Comparison of ENCODE assay signal across 12 mouse cellular contexts in genomic region chr8:122937545-122938053, GRCm38 (mm10).
A peak's percentile ranks its signal among the peaks of the same experiment; 100 is the strongest.
DNase-seq lines count a peak whose midpoint lies in the region; ATAC-seq and TF ChIP-seq lines count a peak whose summit lies in the region.
"Had no signal": no experiment of that assay in that cellular context is flagged by ENCODE, and none has a peak within 500 bp of the region (broad histone marks: within the 10 kb centered on the region; RNA-seq: fewer than 3 reads in every experiment).

No protein-coding gene starts in this region.

- H3K4me2 ChIP-seq in heart, postnatal 0 days (ENCODE audit: low read depth, low read length) = no peak overlapping the region
- no peak overlapping the region for H3K4me2 ChIP-seq in midbrain, embryonic 12.5 days (replicated peaks)
- no peak overlapping the region for H3K4me2 ChIP-seq in midbrain, embryonic 15.5 days
- H3K4me2 ChIP-seq: embryonic facial prominence, embryonic 12.5 days had no signal

- H3K4me1 ChIP-seq in heart, postnatal 0 days (ENCODE audit: control insufficient read depth, insufficient read depth) = peaks cover 39% of the 10 kb centered on the region
- peaks cover 27% of the 10 kb centered on the region for H3K4me1 ChIP-seq in midbrain, embryonic 12.5 days
- H3K4me1 ChIP-seq in midbrain, embryonic 15.5 days = peaks cover 34% of the 10 kb centered on the region
- H3K4me1 ChIP-seq in olfactory bulb, adult 2 months (ENCODE audit: control insufficient read depth, insufficient read depth, low read length) = peaks cover 10% of the 10 kb centered on the region

- ATAC-seq in heart, postnatal 0 days (ENCODE audit: insufficient read depth, low read depth) = no peak
- no peak for ATAC-seq in midbrain, embryonic 12.5 days (ENCODE audit: low FRiP score, low read depth)
- ATAC-seq in midbrain, embryonic 15.5 days (replicated peaks) = no peak

- TF ChIP-seq POLR2A in olfactory bulb, adult 2 months (IDR thresholded peaks at IDR 0.05; ENCODE audit: insufficient read depth, low read depth, low read length) = no peak

- no peak for TF ChIP-seq EP300 in heart, postnatal 0 days (IDR thresholded peaks at IDR 0.05; ENCODE audit: low read depth)

- H3K27ac ChIP-seq in heart, postnatal 0 days (ENCODE audit: low read depth) = peak overlapping the region; percentile 40; the same call in 1 of the 2 replicates
- peak overlapping the region; percentile 2; the same call in 1 of the 2 replicates for H3K27ac ChIP-seq in midbrain, embryonic 12.5 days (replicated peaks)
- no peak overlapping the region for H3K27ac ChIP-seq in midbrain, embryonic 15.5 days
- H3K27ac ChIP-seq in olfactory bulb, adult 2 months (ENCODE audit: insufficient read depth, low read depth, low read length) = 0 out of 2 replicates have a peak overlapping the region, but pooled peaks have one; percentile 34

- no peak for TF ChIP-seq CTCF in heart, postnatal 0 days (IDR thresholded peaks at IDR 0.05; ENCODE audit: low read depth)
- no peak for TF ChIP-seq CTCF in olfactory bulb, adult 2 months (IDR thresholded peaks at IDR 0.05; ENCODE audit: insufficient read depth, low read depth, low read length)

- no peak overlapping the region for H3K9ac ChIP-seq in heart, postnatal 0 days (replicated peaks; ENCODE audit: low read depth, low read length)
- H3K9ac ChIP-seq in midbrain, embryonic 12.5 days (replicated peaks) = no peak overlapping the region
- H3K9ac ChIP-seq in midbrain, embryonic 15.5 days = no peak overlapping the region
- H3K9ac ChIP-seq: embryonic facial prominence, embryonic 12.5 days had no signal

- no peak overlapping the region for H3K4me3 ChIP-seq in heart, postnatal 0 days (ENCODE audit: low read depth, low read length)
- no peak overlapping the region for H3K4me3 ChIP-seq in midbrain, embryonic 12.5 days
- H3K4me3 ChIP-seq in midbrain, embryonic 15.5 days = no peak overlapping the region
- no peak overlapping the region for H3K4me3 ChIP-seq in olfactory bulb, adult 2 months (ENCODE audit: insufficient read depth, low read depth, low read length)
- H3K4me3 ChIP-seq: embryonic facial prominence, embryonic 12.5 days had no signal

- H3K9me3 ChIP-seq in heart, postnatal 0 days (replicated peaks; ENCODE audit: control insufficient read depth, low read length) = no peaks in the 10 kb centered on the region
- no peaks in the 10 kb centered on the region for H3K9me3 ChIP-seq in midbrain, embryonic 12.5 days
- H3K9me3 ChIP-seq in midbrain, embryonic 15.5 days = no peaks in the 10 kb centered on the region
- H3K9me3 ChIP-seq: embryonic facial prominence, embryonic 12.5 days; G1E had no signal

- no peak for DNase-seq in heart, postnatal 0 days (ENCODE audit: low spot score)
- no peak for DNase-seq in heart, adult 11 months
- DNase-seq in cerebellum, postnatal 36 days = peak; percentile 47 to 51
- no peak for DNase-seq in testis, postnatal 10 days (ENCODE audit: low spot score)
- no peak for DNase-seq in layer of hippocampus, adult 9-11 months
- DNase-seq: heart, postnatal 4 days; thymus, postnatal 4 days had no signal

- no peaks in the 10 kb centered on the region for H3K36me3 ChIP-seq in heart, postnatal 0 days (replicated peaks; ENCODE audit: control insufficient read depth, insufficient read depth, low read length)
- H3K36me3 ChIP-seq in midbrain, embryonic 12.5 days = no peaks in the 10 kb centered on the region
- H3K36me3 ChIP-seq in midbrain, embryonic 15.5 days (replicated peaks) = no peaks in the 10 kb centered on the region
- H3K36me3 ChIP-seq: embryonic facial prominence, embryonic 12.5 days had no signal

- no peaks in the 10 kb centered on the region for H3K27me3 ChIP-seq in heart, postnatal 0 days (ENCODE audit: control insufficient read depth, insufficient read depth, low read length)
- H3K27me3 ChIP-seq in midbrain, embryonic 12.5 days = no peaks in the 10 kb centered on the region
- H3K27me3 ChIP-seq in midbrain, embryonic 15.5 days (replicated peaks) = no peaks in the 10 kb centered on the region
- H3K27me3 ChIP-seq: embryonic facial prominence, embryonic 12.5 days had no signal

- WGBS in heart, postnatal 0 days = 62% methylated on average over 2 of the region's 2 CpGs
- WGBS in midbrain, embryonic 12.5 days = 94% methylated on average over 2 of the region's 2 CpGs
- WGBS in midbrain, embryonic 15.5 days = 83% methylated on average over 2 of the region's 2 CpGs
- 84% methylated on average over 2 of the region's 2 CpGs for WGBS in olfactory bulb, adult 2 months

Comparison
In these comparisons a context has a peak if more than half of its experiments do, and no peak if none do; other contexts are left out.
1. DNase-seq: peak in cerebellum, postnatal 36 days (2 of 2); none in heart, postnatal 0 days (single experiment), heart, adult 11 months (single experiment), testis, postnatal 10 days (single experiment) and layer of hippocampus, adult 9-11 months (single experiment).